Mouse (Mus musculus) effector memory CD4-positive, alpha-beta T cell, adult 5 months (primary cell): ENCODE measurements around the gene Gm904. TPM values are rescaled to one million over a fixed set of nuclear protein-coding genes. Genes with fewer than 3 reads are reported as not detected.

ENCODE experiments used
- polyA plus RNA-seq: library from polyadenylated mRNA; unstranded; fragments of 100-300 nt; shearing (Covaris generic); gene quantifications from one replicate; pipeline ENCODE4 v1.2.1, GENCODE M21; 2017

Gm904 gene
- not detected for polyA plus RNA-seq

GRCm38 (mm10) chr13:50642928-50643327 lies at the start of gene Gm904:
Gene Gm904, plus strand, starts transcription at chr13:50643228.

Other genes starting within 250 kb of the Gm904 start
- 25.1 TPM for gene Fbxw17, start 225.4 kb upstream of the Gm904 start, polyA plus RNA-seq
- not detected for gene Gm47429, start 199.3 kb upstream of the Gm904 start, polyA plus RNA-seq
- gene Nutm2, start 175.9 kb upstream of the Gm904 start, polyA plus RNA-seq: not detected
- gene Gm8765, start 55.1 kb downstream of the Gm904 start, polyA plus RNA-seq: not detected